Mouse (Mus musculus) adrenal gland, postnatal 14 days (tissue): ENCODE data around the gene Bhlhe23. TPM values are rescaled to one million over a fixed set of nuclear protein-coding genes. Genes with fewer than 3 reads are reported as not detected.

Source experiments
- DNase-seq: peaks from one replicate; pipeline ENCODE4 v3.0.0; 2021; ENCODE audit warnings: mixed read lengths
- long read RNA-seq, 2 experiments: library from polyadenylated mRNA; stranded (forward); transcript quantifications; one replicate each; pipeline ENCODE4 v2.0.0; 2021
- total RNA-seq: library from RNA; stranded (reverse); gene quantifications from 2 replicates; pipeline ENCODE4 v1.2.3, GENCODE M21; 2021

The Bhlhe23 gene
- not detected in 2 replicates for total RNA-seq
- long read RNA-seq, experiment 1, result 0 reads
- long read RNA-seq, experiment 2, result 0 reads

DNA sequence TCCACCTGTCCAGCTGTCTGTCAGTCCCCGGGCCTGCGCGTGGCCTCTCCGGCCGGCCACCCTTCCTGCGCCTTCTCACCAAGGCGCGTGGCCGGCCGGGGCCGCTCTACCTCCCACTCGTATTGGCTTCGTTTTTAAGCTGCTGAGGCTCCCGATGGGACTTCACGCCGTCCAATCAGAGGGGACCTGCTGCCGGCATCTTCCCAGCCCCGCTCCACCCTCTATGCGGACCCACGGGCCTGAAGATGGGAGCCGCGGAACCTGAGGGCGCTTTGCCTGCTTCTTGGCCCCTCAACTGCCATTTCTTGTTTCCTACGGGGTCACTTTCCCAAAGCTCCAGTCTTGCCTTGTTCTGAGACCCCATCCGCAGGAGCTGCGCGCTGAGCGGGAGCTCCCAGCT lies at the start of gene Bhlhe23:
Gene Bhlhe23, minus strand, starts transcription at position 108 of the 400 bp plus-strand sequence.
- no peak for DNase-seq

GRCm38 (mm10) chr2:180825147-180825941 lies 48.6 kb upstream of the Bhlhe23 start:
- DNase-seq, result no peak

- DNase-seq, result no peak
These were observed 48.0 kb upstream of the Bhlhe23 start for GRCm38 (mm10) chr2:180824724-180825123.

DNA sequence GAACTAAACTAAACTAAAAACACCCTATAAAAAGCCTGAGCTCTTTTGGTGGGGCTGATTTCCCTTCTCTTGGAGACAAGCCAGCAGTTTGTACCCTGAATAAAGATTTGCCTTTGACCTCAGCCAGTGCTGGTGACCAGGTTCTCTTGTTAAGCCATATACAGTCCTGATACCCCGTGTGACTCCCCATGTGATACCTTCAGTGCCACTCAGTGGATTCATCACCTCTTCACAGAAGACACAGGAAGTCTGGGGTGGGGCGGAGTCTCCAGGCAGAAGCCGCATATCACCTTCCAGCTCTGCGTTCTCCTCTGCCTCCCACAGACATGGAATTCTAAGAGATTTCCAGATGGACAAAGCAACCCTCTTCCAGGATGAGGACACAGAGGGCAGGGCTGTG lies 47.4 kb upstream of the Bhlhe23 start:
- DNase-seq, result no peak

- peak; percentile 53 for DNase-seq
These were observed 45.8 kb upstream of the Bhlhe23 start for GRCm38 (mm10) chr2:180822476-180822875.

GRCm38 (mm10) chr2:180819504-180819903 lies 42.8 kb upstream of the Bhlhe23 start:
- no peak for DNase-seq

- DNase-seq, result no peak
These were observed 39.9 kb upstream of the Bhlhe23 start for GRCm38 (mm10) chr2:180816440-180817065.

- peak; percentile 44 for DNase-seq
These were observed 37.4 kb upstream of the Bhlhe23 start for GRCm38 (mm10) chr2:180813982-180814568.

DNA sequence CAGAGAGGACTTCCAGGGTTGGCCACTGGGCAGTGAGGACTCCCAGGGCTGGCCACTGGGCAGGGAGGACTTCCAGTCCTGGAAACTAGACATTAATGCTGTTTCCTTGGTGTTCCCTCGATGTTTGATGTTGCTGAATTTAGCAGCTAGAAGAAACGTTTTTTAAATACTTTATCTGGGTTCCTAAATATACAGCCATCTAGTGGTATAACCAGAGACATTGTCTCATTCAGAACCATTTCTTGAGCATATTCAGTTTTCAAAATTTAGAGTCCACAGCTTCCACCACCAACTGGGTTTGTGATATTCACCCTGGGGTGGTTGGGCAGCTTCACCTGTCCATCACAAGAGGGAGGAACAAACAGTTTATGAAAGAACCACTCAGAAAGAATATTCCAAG lies 34.3 kb upstream of the Bhlhe23 start:
- no peak for DNase-seq

DNA sequence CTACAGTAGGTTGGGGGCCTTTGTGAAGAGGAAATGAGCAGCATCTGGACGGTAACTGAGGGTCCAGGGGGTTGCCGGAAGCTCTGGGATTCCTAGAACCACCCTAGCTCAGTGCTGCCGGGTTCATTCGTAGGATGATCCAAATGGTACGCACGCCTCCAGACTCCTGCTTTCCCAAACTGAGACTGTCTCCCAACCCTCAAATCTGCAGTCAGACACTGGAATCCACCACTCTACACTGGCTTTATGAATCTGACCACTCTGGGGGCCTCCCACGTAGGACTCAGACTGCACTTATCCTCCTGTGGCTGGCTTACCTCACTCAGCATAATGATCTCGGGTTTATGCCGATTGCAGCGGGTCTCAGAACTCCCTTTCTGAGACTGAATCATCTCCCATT lies 32.8 kb upstream of the Bhlhe23 start:
- DNase-seq, result no peak

GRCm38 (mm10) chr2:180805966-180806365 lies 29.3 kb upstream of the Bhlhe23 start:
- DNase-seq, result peak; percentile 59

DNA sequence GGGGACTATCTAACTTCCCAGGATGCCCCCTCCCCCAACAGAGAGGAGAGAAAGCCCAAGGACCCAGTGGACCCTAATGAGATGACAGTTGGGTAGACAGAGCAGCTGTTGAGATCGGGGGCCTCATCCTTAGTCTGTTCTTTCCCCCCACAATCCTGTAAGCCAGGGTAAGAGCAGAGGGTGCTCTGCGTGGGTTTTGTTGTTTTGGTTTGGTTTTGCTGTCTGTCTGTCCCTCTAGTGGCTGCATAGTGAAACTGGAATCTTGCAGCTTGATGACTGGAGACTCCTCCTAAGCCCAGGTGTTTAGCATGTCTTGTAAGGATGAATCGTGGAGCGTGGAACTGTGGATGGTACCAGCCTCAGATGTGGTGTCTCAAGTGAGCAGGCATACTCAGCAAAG lies 19.3 kb upstream of the Bhlhe23 start:
- DNase-seq, result no peak

DNA sequence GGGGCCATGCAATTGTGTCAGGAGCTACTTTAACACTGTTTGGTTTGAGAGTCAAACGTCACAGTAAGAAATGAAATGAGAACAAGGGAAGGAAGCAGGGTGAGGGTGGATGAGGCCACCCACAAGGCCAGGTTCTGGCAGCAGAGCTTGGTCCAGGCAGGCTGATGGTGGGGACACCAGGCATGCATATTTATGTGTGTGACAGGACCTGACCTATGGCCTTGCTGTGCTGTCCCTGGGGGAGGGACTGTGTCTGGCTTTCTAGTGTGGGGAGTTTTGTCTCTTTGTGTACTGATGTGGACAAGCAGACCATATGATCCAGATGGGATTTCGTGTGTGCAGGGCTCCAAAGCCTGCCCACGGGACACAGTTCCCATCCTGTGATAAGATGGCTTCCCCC lies 18.9 kb upstream of the Bhlhe23 start:
- DNase-seq, result no peak

- no peak for DNase-seq
These were observed 17.7 kb upstream of the Bhlhe23 start for GRCm38 (mm10) chr2:180794422-180794821.

GRCm38 (mm10) chr2:180791674-180792073 lies 15.0 kb upstream of the Bhlhe23 start:
- DNase-seq, result peak; percentile 37

DNA sequence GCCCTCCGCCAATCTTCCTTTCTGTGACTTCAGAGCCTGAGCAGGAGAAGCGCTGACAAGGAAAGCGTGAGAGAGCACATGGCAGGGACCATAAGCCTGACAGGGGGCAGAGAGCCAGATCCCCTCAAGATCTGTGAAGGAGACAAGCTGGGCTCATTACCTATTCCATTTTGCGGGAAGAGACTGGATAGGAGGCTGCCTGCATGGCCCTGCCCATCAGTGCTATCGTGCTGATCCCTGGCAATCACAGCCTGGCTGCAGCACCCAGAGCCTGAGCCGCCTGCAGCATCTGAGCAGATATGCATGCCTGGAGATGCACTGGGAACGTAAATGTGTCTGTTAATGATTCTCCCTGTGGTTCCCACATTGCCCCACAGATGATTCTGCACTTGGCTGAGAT lies 12.1 kb upstream of the Bhlhe23 start:
- DNase-seq, result no peak

DNA sequence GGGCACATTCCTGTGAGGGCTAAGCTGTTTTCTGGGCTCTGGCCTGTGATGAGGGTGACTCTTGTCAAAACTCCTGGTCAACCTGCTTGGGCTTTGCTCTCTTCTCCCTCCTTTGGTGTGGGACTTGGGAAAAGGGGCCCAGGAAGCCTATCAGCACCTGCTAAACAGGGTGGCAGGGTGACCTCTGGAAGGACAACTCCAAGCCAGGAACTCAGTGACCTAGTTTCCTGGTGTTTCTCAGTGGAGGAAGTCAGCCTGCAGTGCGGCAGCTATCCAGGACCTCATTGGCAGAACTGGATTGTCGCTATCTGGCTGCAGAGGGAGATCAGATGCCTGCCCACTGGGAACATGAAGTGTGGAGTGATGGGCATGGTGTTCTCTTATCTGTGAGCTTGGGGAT lies 11.7 kb upstream of the Bhlhe23 start:
- DNase-seq, result no peak

DNA sequence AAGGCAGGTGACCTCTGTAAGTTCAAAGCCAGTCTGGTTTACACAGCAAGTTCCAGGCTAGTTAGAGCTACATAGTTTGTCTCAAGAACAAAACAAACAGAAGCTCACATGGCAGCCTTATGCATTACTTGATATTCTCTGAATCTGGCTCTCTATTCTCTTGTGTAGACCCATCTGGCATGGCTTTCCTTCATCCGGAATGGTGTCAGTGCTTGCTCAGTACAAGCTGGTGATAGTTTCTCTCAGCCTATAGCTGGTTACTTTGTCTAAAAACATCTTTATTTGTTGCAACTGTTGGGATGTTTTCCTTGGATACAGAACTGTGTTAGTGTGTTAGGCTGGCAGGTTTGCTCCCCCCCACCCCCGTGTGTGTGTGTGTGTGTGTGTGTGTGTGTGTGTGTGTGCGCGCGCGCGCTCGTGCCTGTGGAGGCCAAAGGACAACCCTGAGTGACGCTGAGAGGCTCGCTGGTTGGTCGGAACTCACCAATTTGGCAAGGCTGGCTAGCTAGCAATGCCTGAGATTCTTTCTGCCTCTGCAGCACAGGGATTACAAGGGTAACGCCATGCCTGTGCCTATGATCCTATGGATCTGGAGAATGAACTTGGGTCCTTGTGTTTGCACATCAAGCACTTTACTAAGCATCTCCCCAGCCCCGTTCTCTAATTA lies 11.0 kb upstream of the Bhlhe23 start:
- no peak for DNase-seq

DNA sequence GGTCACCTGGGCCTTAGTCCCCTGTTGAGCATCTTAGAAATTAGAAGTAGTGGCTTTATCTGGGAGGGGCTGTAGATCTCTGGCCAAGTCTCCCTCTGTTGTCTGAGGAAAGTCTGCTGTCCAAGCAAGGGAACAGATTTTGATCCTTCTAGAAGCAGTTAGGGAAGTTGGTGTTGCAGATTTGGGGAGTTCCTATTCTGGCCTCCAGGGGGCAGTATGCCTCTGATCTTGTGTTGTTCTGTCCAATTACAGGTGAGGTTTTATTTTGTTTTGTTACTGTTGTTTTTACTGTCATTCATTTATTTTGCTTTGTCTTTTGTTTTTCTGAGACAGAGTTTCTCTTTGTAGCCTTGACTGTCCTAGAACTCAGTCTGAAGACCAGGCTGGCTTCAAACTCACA lies 10.0 kb upstream of the Bhlhe23 start:
- DNase-seq, result peak; percentile 54

- no peak for DNase-seq
These were observed 3.6 kb upstream of the Bhlhe23 start for GRCm38 (mm10) chr2:180780282-180780681.

- peak; percentile 70 for DNase-seq
These were observed 2.8 kb upstream of the Bhlhe23 start for GRCm38 (mm10) chr2:180779226-180780104.

- DNase-seq, result no peak
These were observed 1.1 kb downstream of the Bhlhe23 start for GRCm38 (mm10) chr2:180775641-180776040.
